Mouse (Mus musculus) bone marrow, adult 2 months (tissue): ENCODE results near the gene Glis1.

Source experiments
- CTCF ChIP-seq: fragments of 200-500 bp; IDR thresholded peaks from 2 replicates; pipeline ENCODE4 v1.5.1; 2011; ENCODE audit warnings: low read length, control low read depth; ENCODE audit not compliant: control insufficient read depth, insufficient read depth
- POLR2A ChIP-seq: fragments of 200-500 bp; IDR thresholded peaks from 2 replicates; pipeline ENCODE4 v1.6.1; 2011; ENCODE audit warnings: low read depth, mild to moderate bottlenecking, control low read depth, low read length, borderline replicate concordance; ENCODE audit not compliant: control insufficient read depth

DNA sequence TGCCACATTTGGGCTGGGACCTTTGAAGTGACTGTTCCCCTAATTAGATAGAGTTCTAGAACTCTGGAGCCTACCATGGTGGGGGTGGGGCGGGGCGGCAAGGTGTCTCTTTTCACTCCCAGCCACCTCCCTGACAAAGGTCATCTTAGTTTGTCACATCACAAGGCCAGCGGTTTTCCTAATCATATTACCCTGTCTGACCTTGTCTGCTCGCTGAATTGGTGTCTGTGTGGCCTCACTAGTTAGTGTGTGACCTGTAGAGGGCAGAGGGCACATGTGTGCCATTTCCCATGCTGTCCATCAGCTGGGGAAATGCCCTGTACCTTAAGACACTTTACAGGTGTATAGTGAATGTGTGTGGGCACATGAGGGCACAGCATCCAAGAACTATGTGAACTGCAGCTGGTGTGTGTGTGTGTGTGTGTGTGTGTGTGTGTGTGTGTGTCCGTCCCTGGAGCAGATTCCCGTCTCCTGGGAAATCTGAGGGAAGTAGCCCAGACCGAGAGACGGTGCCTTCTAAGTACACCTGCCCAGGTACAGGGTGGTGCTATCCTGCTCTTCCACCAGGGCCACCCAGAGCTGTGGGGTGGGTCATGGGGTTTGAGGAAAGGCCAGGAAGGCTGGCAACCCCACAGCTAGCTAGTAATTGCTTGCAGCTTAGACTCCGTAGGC, 163.0 kb downstream of the Glis1 start:
- TF ChIP-seq POLR2A (no peak), CTCF (no peak)
